Mouse (Mus musculus) cerebellum, adult 11-12 months (tissue): ENCODE measurements around the gene Cyb5r3.
"Not testable (repeated sequence)": the region's sequence is repeated elsewhere in the genome, so short reads cannot be mapped to it uniquely, and the experiment has no call there.

ENCODE experiments used
- DNase-seq: peaks from one replicate; pipeline ENCODE4 v3.0.0; 2022

Cyb5r3 gene

DNA sequence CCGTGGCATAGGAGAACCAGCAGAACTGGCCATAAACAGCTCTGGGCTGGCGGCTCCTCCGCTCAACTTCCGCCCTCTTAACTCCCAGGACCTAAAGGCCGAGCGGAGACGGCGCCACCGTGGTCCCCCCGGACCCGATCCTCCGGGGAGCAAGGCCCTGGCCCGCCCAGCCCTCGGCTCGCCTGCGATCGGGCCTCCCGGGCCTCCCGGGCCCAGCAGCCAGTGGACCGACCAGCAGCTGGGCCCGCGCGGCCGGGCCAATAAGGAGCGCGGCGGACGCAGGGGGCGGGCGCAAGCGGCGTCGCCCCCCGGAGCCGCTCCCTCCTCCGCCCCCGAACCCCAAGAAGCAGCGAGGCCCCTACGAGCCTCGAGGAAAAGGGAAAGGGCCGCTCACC is 23.6 kb downstream of the Cyb5r3 start:
- DNase-seq = no peak

DNA sequence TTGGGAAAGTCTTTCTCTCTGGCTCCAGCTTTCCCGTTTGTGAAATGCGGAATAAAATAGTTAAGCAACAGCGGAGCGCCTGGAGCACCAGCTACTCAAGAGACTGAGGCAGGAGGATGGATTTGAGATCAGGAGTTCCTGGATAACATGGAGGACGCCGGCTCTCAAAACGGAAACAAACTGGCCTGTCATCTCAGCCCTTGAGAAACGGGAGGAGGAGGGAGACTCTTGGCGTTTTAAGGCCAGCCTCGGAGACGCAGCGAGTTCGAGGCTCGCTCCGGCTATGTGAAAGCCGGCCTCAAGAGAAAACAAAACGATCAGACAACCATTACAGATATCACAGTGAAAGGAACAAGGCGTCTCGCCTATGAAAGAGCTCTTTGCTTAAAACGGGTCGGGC is 24.0 kb downstream of the Cyb5r3 start:
- no peak for DNase-seq

- no peak for DNase-seq
Observed at GRCm38 (mm10) chr15:83145541-83145940, 26.9 kb downstream of the Cyb5r3 start.

GRCm38 (mm10) chr15:83142861-83143260 is 29.5 kb downstream of the Cyb5r3 start:
- no peak for DNase-seq

DNA sequence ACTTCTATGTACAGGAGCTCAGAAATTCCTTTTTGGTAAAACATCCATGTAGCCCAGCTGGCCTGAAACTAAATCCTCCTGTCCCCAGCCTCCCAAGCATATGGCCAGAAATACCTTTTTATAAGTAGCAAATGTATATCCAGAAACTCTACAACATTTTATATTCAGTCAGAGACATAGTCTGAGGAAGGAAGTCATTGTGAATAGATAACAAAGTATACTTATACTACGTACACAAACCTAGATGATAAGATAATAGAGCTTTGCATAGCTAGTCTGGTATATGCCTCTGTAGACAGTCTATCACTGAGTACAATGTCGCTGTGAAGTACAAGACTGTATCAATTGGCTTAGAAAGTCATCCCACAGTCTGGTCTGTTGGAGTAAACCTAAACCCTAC is 36.7 kb downstream of the Cyb5r3 start:
- DNase-seq = no peak

DNA sequence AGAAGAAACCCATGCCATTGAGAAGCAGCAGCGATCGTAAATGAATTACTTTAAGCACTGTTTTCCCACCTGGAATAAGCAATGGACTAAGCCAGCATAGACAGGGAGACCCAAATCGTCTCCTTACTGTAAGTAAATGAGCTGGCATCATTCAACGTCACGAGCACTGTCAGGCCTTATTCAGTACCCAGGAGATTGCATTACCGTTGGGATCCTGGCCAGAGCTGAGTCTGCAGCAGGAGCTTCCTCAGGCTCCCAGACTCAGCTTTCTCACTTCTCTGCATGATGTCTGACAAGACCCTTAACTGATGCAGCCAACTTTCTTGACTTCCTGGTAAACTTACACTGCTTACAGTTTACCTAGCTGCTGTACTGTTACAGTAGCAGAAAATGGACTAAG is 37.7 kb downstream of the Cyb5r3 start:
- no peak for DNase-seq

- DNase-seq = no peak
Observed at GRCm38 (mm10) chr15:83129530-83130231, 42.7 kb downstream of the Cyb5r3 start.

DNA sequence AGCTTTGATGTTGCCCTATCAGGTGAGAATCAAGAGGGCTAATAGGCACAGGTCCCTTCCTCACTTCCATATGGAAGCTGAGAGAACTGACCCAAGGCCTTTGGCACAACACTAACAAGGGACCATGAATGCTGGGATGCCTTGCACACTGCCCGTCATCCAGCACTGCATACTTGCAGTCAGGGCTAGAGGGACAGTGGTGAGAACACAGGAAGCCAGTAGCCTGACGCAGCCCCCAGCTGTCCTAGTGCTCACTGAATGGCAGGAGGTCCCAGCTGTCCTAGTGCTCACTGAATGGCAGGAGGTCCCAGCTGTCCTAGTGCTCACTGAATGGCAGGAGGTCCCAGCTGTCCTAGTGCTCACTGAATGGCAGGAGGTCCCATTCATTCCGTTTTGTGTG is 45.4 kb downstream of the Cyb5r3 start:
- DNase-seq = not testable (repeated sequence)

DNA sequence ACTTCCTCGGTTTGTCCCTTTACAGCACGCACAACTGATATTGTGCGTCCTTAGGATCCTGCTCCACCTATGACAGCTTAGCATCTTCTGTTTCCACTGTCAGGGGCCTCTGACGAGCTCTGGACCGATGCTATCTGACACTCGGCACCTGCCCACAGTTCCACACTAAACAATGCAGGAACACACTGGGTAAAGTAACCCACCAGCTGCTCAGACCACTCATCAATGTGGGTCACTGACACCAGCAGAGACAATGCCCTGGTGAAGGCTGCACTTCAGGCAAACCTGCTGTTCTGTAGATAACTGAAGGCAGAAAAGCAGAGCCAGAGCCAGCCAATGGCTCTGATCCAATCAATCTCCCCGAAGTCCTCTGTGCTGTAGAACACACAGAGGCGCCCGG is 45.8 kb downstream of the Cyb5r3 start:
- no peak for DNase-seq

- no peak for DNase-seq
Observed at GRCm38 (mm10) chr15:83124625-83125024, 47.8 kb downstream of the Cyb5r3 start.

- peak; percentile 88 for DNase-seq
Observed at GRCm38 (mm10) chr15:83122566-83123145, 49.7 kb downstream of the Cyb5r3 start, which contains the start of gene Rrp7a. Gene Rrp7a (minus strand): TSS chr15:83122801.

GRCm38 (mm10) chr15:83121709-83122565 is 50.5 kb downstream of the Cyb5r3 start:
- DNase-seq = peak; percentile 52

DNA sequence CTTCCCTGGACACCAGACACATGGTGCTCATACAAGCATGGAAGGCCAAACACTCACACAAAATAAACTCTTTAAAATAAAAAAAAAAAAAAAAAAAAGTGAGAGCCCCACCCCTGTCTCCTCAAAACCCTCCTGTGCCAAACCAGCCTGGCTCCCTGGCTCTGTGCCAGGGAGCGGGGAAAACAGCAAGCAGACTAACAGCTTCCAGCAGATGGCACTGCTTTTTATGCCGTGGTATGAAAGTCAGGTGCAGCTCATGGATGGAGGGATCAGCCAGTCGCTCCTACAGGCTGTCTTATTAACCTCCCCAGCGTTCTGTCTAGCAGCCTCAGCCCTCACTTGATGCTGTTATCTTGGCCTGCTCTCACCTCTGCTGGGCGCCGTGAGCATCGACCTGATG is 54.0 kb downstream of the Cyb5r3 start:
- peak; percentile 71 for DNase-seq

DNA sequence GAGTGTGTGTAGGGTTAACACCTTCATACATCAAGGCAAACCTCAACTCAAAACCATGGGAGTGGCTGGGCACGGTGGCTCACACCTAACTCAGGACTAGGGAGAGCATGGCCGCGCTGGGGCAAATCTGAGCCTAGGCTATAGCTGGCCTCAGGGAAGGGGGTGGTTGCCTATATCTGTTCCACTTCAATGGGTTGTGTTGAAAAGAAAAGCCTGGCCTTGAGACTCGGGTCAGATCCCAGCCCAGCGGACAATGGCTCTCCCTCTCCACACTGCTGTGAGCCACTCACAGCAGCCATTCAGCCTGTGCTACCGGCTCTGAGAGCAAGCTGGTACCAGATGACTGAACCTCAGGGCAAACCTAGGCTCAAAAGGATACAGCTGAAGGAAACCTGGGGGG is 57.3 kb downstream of the Cyb5r3 start:
- no peak for DNase-seq

- no peak for DNase-seq
Observed at GRCm38 (mm10) chr15:83114106-83114505, 58.3 kb downstream of the Cyb5r3 start.

GRCm38 (mm10) chr15:83112898-83113297 is 59.5 kb downstream of the Cyb5r3 start:
- no peak for DNase-seq

DNA sequence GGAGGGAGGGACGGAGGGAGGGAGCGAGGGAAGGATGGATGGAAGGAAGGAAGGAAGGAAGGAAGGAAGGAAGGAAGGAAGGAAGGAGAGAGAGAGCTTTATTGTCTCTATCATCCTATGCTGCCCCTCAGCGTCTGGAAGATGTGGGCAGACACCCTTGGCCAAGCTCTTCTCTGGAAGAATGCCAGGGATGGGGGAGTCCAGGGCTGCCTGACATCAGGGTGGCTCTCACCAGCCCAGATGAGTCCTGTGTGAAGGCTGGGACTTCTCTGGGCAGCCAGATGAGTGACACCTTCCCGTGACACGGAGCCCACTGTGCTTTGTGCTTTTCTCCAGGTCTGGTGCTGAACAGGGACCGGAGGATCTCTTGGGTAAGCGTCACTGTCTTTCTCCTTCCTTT is 60.5 kb downstream of the Cyb5r3 start:
- no peak for DNase-seq

DNA sequence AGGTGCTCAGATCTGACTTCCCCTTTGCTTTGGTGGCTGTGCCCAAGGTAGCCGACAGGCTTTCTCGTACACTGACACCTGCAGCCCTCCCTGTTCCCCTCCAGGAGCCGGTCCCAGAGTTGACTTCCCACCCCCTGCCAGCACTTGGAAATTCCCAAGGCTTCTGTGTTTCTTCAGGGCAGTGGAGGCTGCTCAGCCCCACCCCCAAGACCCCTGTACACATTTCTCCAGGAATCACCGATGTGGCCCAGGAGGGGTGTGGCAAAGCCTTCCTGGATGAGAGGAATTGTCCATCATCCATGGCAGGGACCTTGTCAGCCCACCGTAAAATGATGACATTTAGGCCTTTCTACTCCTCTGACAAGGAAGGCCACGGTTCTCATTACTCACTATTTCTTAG is 61.1 kb downstream of the Cyb5r3 start:
- DNase-seq = no peak

DNA sequence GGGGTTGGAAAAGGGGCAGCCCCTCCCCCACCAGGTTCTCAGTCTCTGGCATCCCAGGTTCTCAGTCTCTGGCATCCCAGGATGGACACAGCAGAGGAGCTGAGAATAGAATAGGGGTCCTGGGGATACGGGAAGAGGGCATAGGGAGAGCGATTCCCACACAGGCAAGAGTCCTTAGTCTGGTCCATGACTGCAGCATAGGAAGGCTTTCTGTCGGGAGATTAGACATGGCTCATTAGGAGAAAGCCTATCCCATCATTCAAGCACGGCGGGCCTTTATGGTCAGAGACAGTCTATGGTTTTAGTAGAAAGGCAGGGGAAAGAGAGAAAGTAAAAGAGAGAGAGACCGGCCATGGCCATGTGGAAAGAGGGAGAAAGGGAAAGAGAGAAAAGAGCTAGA is 64.6 kb downstream of the Cyb5r3 start:
- no peak for DNase-seq

GRCm38 (mm10) chr15:83106426-83106825 is 66.0 kb downstream of the Cyb5r3 start:
- DNase-seq = no peak
